Mouse (Mus musculus) midbrain, embryonic 15.5 days (tissue): ENCODE measurements around the gene Ocm. TPM values are rescaled to one million over a fixed set of nuclear protein-coding genes. Genes with fewer than 3 reads are reported as not detected.

Source experiments
- ATAC-seq: fragments of 200-750 bp; cut with Nextera tagmentation; replicated peaks from 2 replicates; pipeline ENCODE4 v1.8.0; 2017; ENCODE audit warnings: moderate TSS enrichment
- H3K27ac ChIP-seq: fragments of 300-500 bp; sonication (generic); 2 replicates; pipeline ENCODE4 v1.5.1; 2015; ENCODE audit warnings: mild to moderate bottlenecking, inconsistent platforms
- H3K27me3 ChIP-seq: fragments of 300-500 bp; sonication (generic); replicated peaks from 2 replicates; pipeline ENCODE4 v1.6.1; 2015; ENCODE audit warnings: inconsistent platforms
- H3K36me3 ChIP-seq: fragments of 300-500 bp; sonication (generic); replicated peaks from 2 replicates; pipeline ENCODE4 v1.6.1; 2015; ENCODE audit warnings: inconsistent platforms
- H3K4me1 ChIP-seq: fragments of 300-500 bp; sonication (generic); 2 replicates; pipeline ENCODE4 v1.6.1; 2015; ENCODE audit warnings: inconsistent platforms
- H3K4me2 ChIP-seq: fragments of 300-500 bp; sonication (generic); 2 replicates; pipeline ENCODE4 v1.6.1; 2015; ENCODE audit warnings: inconsistent platforms, mild to moderate bottlenecking, moderate library complexity
- H3K4me3 ChIP-seq: fragments of 300-500 bp; sonication (generic); 2 replicates; pipeline ENCODE4 v1.5.1; 2015; ENCODE audit warnings: mild to moderate bottlenecking, inconsistent platforms
- H3K9ac ChIP-seq: fragments of 300-500 bp; sonication (generic); 2 replicates; pipeline ENCODE4 v1.6.1; 2015; ENCODE audit warnings: mild to moderate bottlenecking, inconsistent platforms
- H3K9me3 ChIP-seq: fragments of 300-500 bp; sonication (generic); 2 replicates; pipeline ENCODE4 v1.6.1; 2016; ENCODE audit warnings: inconsistent platforms
- WGBS: fragments of 180-500 bp; shearing (Covaris S2); methylation state at CpG from one replicate; pipeline ENCODE4 v1.1.7; 2015; ENCODE audit warnings: mixed read lengths; 5-methylcytosine and 5-hydroxymethylcytosine counted together
- polyA plus RNA-seq: library from polyadenylated mRNA; unstranded; fragments of >200 nt; fragmentation: Nextera tagmentation; extraction: Ambion mirVana; gene quantifications from 2 replicates; pipeline ENCODE4 v1.2.1, GENCODE M21; 2015

Ocm gene
- polyA plus RNA-seq, 1 experiment from 2014 or later: not detected

GRCm38 (mm10) chr5:143993849-143994248 lies 32.6 kb downstream of the Ocm start:
- no peaks in the 10 kb centered on the region for H3K4me1 ChIP-seq
- no peak overlapping the region for H3K27ac ChIP-seq
- H3K9ac ChIP-seq: no peak overlapping the region
- H3K9me3 ChIP-seq: no peaks in the 10 kb centered on the region
- H3K4me3 ChIP-seq: no peak overlapping the region
- ATAC-seq: no peak
- H3K36me3 ChIP-seq: peaks cover 78% of the 10 kb centered on the region
- no peak overlapping the region for H3K4me2 ChIP-seq
- no peaks in the 10 kb centered on the region for H3K27me3 ChIP-seq
- 93% methylated on average over 5 of the region's 5 CpGs for WGBS

DNA sequence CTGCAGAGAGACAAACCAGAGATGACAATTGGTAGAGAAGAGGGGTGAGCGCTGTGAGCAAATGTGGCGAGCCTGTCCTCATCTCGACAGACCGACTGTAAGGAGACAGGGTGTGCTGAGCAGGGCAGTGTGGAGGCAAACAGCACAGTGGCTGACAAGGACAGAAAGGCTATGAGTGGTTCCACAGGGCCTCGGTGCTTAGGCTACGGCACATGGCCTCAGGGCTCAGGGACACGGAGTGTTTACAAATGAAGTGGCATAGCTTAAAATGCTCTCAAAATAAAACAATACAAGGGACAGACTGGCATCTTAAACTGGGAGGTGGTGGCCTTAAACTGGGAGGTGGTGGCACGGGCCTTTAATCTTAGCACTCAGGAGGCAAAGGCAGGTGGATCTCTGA lies 33.2 kb downstream of the Ocm start:
- no peaks in the 10 kb centered on the region for H3K4me1 ChIP-seq
- no peak for ATAC-seq
- peaks cover 75% of the 10 kb centered on the region for H3K36me3 ChIP-seq
- no peak overlapping the region for H3K9ac ChIP-seq
- no peak overlapping the region for H3K27ac ChIP-seq
- H3K27me3 ChIP-seq: no peaks in the 10 kb centered on the region
- no peaks in the 10 kb centered on the region for H3K9me3 ChIP-seq
- WGBS: 90% methylated on average over 8 of the region's 8 CpGs
- H3K4me3 ChIP-seq: no peak overlapping the region
- no peak overlapping the region for H3K4me2 ChIP-seq

DNA sequence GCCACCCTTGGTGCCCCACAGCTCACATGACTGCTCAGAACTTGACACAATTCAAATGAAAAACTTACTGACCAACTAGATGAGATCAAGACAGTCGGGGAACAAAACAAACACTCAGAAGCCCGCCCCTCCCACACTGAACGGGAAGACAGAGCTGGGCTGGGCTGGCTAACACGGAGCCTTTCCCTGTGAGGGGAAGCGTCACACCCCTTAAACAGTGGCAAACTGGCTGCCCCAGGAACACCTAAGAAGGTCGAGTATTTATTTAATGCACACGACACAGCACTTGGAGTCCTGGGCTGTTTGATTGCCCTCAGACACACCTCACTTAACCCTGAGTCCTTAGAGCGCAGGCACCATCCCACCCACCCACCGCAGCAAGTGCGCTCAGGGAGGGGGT lies 33.8 kb downstream of the Ocm start:
- no peak overlapping the region for H3K9ac ChIP-seq
- H3K36me3 ChIP-seq: peaks cover 75% of the 10 kb centered on the region
- WGBS: 90% methylated on average over 10 of the region's 10 CpGs
- H3K27me3 ChIP-seq: no peaks in the 10 kb centered on the region
- H3K9me3 ChIP-seq: no peaks in the 10 kb centered on the region
- no peak overlapping the region for H3K4me2 ChIP-seq
- ATAC-seq: no peak
- H3K4me3 ChIP-seq: no peak overlapping the region
- H3K4me1 ChIP-seq: no peaks in the 10 kb centered on the region
- no peak overlapping the region for H3K27ac ChIP-seq

GRCm38 (mm10) chr5:143990086-143990485 lies 36.4 kb downstream of the Ocm start:
- Histone ChIP-seq H3K4me2 (no peak overlapping the region), H3K27me3 (no peaks in the 10 kb centered on the region), H3K4me3 (no peak overlapping the region), H3K9ac (no peak overlapping the region), H3K9me3 (no peaks in the 10 kb centered on the region), H3K36me3 (peaks cover 84% of the 10 kb centered on the region), H3K4me1 (no peaks in the 10 kb centered on the region), H3K27ac (no peak overlapping the region)
- ATAC-seq: no peak
- WGBS: 90% methylated on average over 11 of the region's 11 CpGs

DNA sequence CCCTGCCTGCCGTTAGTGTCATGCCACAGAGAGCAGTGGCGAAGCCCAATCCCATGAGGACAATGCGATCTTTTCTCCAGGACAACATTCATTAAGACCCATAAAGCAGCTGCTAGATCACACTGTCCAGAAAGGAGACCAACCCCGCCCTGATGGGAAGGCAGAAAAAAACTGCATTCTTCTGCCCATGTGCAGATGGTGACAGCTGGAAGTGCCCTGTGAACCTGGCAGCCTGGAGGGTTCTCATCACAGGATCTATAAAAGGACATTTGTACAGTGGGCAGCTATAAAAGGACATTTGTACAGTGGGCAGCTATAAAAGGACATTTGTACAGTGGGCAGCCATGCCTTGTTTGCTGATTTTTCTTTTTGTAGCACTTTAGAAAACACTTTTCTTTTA lies 37.4 kb downstream of the Ocm start:
- 80% methylated on average over 4 of the region's 4 CpGs for WGBS
- no peaks in the 10 kb centered on the region for H3K9me3 ChIP-seq

GRCm38 (mm10) chr5:143987596-143987995 lies 38.9 kb downstream of the Ocm start:
- 95% methylated on average over 3 of the region's 3 CpGs for WGBS

More for the DNA sequence above, 37.4 kb downstream of the Ocm start:
- Histone ChIP-seq H3K4me2 (no peak overlapping the region), H3K9ac (no peak overlapping the region), H3K27me3 (no peaks in the 10 kb centered on the region), H3K4me1 (no peaks in the 10 kb centered on the region), H3K27ac (no peak overlapping the region), H3K36me3 (peaks cover 86% of the 10 kb centered on the region), H3K4me3 (no peak overlapping the region)
- no peak for ATAC-seq

DNA sequence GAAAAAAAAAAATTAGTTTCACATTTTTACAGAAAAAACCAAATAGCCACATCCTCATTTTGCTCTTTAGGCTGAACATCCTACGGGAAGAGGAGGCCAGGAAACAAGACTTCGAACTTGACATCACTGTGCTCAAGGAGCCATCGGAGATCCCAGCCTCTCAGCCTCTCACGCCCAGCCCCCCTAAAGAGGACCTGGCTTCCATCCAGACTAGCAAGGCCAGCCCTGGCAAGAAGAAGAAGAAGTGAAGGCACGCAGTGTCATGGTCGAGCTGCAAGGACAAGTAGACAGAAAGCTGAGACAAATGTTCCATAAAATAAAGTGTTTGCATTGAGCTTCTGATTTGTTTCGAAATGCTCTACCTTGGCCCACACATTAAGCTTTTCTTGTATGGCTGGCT lies 41.1 kb downstream of the Ocm start:
- Histone ChIP-seq H3K9ac (no peak overlapping the region), H3K9me3 (no peaks in the 10 kb centered on the region), H3K4me2 (no peak overlapping the region), H3K27ac (no peak overlapping the region), H3K4me3 (no peak overlapping the region), H3K36me3 (peaks cover 55% of the 10 kb centered on the region), H3K27me3 (no peaks in the 10 kb centered on the region), H3K4me1 (no peaks in the 10 kb centered on the region)
- WGBS: 85% methylated on average over 7 of the region's 7 CpGs
- ATAC-seq: no peak

More at GRCm38 (mm10) chr5:143987596-143987995, 38.9 kb downstream of the Ocm start:
- Histone ChIP-seq H3K9ac (no peak overlapping the region), H3K4me3 (no peak overlapping the region), H3K27me3 (no peaks in the 10 kb centered on the region), H3K4me2 (no peak overlapping the region), H3K27ac (no peak overlapping the region), H3K9me3 (no peaks in the 10 kb centered on the region), H3K36me3 (peaks cover 75% of the 10 kb centered on the region), H3K4me1 (no peaks in the 10 kb centered on the region)
- no peak for ATAC-seq

DNA sequence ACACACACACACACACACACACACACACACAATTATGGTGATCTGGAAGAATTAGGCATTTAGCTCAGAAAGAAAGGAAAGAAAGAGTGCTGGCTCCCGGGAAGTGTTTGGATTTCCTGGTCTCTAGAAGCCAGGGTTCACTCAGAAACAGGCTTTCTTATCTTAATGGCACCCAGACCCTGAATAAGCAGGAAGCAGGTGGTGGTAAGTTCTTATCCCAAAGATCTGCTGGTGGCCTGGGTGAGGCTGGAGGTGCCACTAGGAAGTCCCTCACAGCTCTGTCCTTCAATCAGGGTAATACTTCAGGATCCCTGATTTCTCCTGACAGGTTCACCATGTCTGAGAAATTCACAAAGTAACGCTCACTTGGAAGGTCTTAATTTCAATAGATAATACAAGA lies 44.1 kb downstream of the Ocm start:
- 96% methylated on average over 2 of the region's 2 CpGs for WGBS
- Histone ChIP-seq H3K36me3 (peaks cover 30% of the 10 kb centered on the region; the same call in 1 of the 2 replicates), H3K4me2 (no peak overlapping the region), H3K4me1 (no peaks in the 10 kb centered on the region), H3K4me3 (no peak overlapping the region), H3K27me3 (no peaks in the 10 kb centered on the region), H3K9me3 (no peaks in the 10 kb centered on the region), H3K27ac (no peak overlapping the region), H3K9ac (no peak overlapping the region)
- ATAC-seq: no peak

DNA sequence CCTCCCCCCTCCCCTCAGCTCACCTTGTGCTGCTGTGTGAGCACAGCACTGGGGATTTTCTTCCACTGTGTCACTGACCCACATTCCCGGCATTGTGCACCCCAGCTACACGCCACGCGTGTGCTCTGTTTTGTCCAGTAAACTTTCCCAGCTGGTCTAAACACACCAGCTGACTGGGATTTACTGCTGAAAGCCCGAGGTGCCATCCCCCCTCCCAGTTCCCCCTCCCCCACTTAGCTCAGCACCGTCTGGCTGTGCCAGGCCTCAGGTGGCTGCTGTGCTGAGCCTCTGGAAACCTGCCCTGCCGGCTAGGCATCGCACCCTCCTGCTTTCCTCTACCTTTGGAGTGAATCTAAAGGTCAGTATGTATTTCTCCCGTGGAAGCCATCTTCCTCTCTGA lies 45.6 kb downstream of the Ocm start:
- Histone ChIP-seq H3K27ac (no peak overlapping the region), H3K9ac (no peak overlapping the region), H3K27me3 (no peaks in the 10 kb centered on the region), H3K36me3 (peaks cover 17% of the 10 kb centered on the region; the same call in 1 of the 2 replicates), H3K9me3 (no peaks in the 10 kb centered on the region), H3K4me3 (no peak overlapping the region), H3K4me1 (no peaks in the 10 kb centered on the region), H3K4me2 (no peak overlapping the region)
- ATAC-seq: no peak
- 19% methylated on average over 9 of the region's 9 CpGs for WGBS

DNA sequence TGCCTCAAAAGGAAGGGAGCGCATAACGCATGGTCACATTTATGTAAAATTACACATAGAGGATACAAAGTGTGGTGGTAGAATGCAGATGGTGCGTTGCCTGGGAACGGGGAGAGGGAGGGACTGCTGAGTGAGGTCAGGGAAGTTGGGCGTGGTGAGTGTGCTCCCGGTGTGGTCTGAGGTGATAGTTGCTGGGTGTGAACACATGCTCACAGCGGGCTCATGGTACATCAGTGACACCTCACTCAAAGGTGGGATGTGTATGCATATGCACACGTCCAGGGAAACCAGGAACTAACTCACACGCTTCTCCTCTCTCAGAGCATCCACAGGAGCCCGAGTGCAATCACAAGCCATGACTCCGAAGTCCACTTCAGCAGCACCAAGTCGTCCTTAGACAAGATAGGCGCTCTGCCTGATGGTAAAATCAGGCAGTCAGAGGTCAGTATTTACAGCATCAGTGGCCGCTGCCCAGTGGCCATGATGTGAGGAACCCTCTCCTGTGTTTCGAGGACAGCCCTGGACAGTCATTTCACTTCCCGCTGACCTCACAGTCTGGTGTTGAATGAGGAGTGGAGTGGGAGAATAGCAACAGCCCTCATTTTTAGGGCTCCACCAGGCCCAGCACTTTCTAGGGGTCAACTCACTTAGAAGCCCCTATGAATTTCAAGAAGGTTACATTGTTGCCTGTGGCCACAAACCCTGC lies 49.6 kb downstream of the Ocm start:
- no peak overlapping the region for H3K27ac ChIP-seq
- H3K4me3 ChIP-seq: no peak overlapping the region
- H3K4me2 ChIP-seq: no peak overlapping the region
- WGBS: 83% methylated on average over 16 of the region's 16 CpGs
- no peak for ATAC-seq
- no peaks in the 10 kb centered on the region for H3K4me1 ChIP-seq
- no peaks in the 10 kb centered on the region for H3K27me3 ChIP-seq
- H3K36me3 ChIP-seq: no peaks in the 10 kb centered on the region
- no peaks in the 10 kb centered on the region for H3K9me3 ChIP-seq
- H3K9ac ChIP-seq: no peak overlapping the region

GRCm38 (mm10) chr5:143976232-143976631 lies 50.2 kb downstream of the Ocm start:
- 88% methylated on average over 11 of the region's 11 CpGs for WGBS
- H3K4me1 ChIP-seq: no peaks in the 10 kb centered on the region
- no peaks in the 10 kb centered on the region for H3K9me3 ChIP-seq
- no peak overlapping the region for H3K4me2 ChIP-seq
- no peak overlapping the region for H3K27ac ChIP-seq
- no peak overlapping the region for H3K4me3 ChIP-seq
- no peaks in the 10 kb centered on the region for H3K36me3 ChIP-seq
- H3K9ac ChIP-seq: no peak overlapping the region
- no peaks in the 10 kb centered on the region for H3K27me3 ChIP-seq
- ATAC-seq: no peak

DNA sequence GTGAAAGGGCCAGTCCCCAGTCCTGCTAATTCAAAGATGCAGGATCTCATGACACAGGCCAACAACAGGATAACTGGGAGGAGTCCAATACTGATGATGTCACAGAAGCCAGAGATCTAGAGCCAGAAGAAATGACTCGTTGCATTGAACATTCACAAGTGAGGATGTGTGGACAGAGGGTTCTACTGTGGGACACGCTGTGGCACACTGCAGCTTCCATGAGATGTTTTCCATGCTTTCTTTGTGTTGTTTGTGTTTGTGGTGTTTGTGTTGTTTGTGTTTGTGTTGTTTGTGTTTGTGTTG lies 50.9 kb downstream of the Ocm start:
- H3K27me3 ChIP-seq: no peaks in the 10 kb centered on the region
- no peak overlapping the region for H3K27ac ChIP-seq
- no peaks in the 10 kb centered on the region for H3K36me3 ChIP-seq
- H3K9ac ChIP-seq: no peak overlapping the region
- no peak overlapping the region for H3K4me3 ChIP-seq
- H3K9me3 ChIP-seq: no peaks in the 10 kb centered on the region
- H3K4me2 ChIP-seq: no peak overlapping the region
- no peak for ATAC-seq
- no peaks in the 10 kb centered on the region for H3K4me1 ChIP-seq
- WGBS: 48% methylated on average over 2 of the region's 2 CpGs

DNA sequence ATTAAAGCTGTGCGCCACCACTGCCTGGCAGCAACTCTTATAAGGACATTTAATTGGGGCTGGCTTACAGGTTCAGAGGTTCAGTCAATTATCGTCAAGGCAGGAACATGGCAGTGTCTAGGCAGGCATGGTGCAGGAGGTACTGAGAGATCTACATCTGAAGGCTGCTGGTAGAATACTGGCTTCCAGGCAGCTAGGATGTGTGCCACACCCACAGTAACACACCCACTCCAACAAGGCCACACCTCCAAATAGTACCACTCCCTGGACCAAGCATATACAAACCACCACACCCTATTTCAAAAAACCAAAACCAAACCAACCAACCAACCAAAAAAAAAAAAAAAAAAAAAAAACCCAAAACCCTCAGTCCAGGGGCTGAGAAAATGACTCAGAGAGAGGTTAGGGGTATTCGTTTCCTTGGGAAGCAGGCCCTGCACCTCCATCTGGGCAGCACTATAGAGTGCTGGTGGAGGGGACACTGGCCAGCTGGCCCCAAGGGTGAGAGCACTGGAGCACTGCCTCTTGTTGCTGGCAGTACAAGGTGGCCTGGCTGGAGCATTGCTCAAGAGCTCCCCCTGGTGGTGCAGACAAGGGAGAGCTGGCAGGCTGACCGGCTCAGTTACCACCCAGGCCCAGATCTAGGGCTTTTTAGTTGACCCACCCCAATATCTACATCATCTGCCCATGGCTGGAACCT lies 51.4 kb downstream of the Ocm start:
- no peak overlapping the region for H3K4me2 ChIP-seq
- H3K27me3 ChIP-seq: no peaks in the 10 kb centered on the region
- H3K4me1 ChIP-seq: no peaks in the 10 kb centered on the region
- no peaks in the 10 kb centered on the region for H3K9me3 ChIP-seq
- H3K27ac ChIP-seq: no peak overlapping the region
- H3K9ac ChIP-seq: no peak overlapping the region
- 51% methylated on average over 4 of the region's 4 CpGs for WGBS
- H3K4me3 ChIP-seq: no peak overlapping the region
- no peak; the same call in 1 of the 2 replicates for ATAC-seq
- H3K36me3 ChIP-seq: no peaks in the 10 kb centered on the region
